Mouse (Mus musculus): ENCODE results near the gene Adamts12. TPM values are rescaled to one million over a fixed set of nuclear protein-coding genes. Genes with fewer than 3 reads are reported as not detected.

Gene Adamts12
- total RNA-seq, 2 experiments from 2014 or later, result 3.5 to 3.6 TPM

DNA sequence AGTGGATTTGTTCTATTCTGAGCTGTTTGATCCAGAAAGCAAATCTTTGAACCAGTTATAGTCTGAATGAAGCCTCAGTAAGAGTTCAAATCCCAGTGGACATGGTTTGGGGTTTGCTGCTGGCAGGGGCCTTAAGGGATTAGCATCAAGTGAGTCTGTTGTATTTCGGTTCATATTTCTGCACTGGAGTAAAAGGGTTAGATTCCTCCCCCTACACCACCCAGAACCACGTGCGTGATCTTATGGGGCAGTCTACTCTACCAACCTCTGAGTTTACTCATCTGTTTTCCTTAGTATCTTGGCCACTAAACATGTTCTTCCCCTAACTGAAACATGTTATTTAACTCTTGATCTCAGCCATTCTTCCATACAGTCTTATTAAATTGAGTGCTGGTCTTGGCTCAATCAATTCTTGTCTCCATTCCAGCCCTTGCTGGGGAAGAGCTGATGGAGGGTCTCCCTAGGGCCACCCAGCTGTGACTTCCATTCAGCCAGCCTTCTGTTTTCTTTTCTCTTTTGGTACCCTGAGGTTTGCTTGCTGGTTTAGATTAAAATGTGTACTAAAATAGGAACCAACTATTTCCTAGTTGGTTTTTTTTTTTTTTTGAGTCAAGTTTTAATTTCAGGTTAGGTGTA lies 11.3 kb downstream of the Adamts12 start:
- DNase-seq (ENCODE audit: low spot score in 2 of 2), result no peak

DNA sequence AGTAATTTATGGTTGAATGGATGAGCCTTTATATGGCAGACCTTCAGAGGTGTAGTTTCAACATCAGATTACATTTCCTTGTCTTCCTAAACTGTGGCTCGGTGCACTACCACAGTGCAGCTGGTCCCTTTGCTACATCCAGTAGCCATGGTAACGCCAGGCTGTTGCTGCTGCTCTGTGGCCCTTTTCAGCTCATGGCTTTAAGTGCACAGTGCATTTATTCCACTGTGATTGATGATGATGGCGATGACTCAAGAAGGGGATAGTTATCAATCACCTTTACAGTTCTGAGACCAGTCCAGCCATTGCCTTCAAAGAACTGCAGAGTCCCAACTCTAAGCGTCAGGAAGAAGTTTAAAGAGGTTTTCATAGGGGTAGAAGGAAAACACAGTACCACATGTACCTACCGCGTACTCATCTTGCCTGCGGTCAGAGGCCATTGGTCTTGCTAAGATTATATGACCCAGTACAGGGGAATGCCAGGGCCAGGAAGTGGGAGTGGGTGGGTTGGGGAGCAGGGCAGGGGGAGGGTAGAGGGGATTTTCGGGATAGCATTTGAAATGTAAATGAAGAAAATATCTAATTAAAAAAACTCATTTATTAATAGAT lies 18.5 kb downstream of the Adamts12 start:
- no peak for DNase-seq (ENCODE audit: low spot score in 2 of 2)

DNA sequence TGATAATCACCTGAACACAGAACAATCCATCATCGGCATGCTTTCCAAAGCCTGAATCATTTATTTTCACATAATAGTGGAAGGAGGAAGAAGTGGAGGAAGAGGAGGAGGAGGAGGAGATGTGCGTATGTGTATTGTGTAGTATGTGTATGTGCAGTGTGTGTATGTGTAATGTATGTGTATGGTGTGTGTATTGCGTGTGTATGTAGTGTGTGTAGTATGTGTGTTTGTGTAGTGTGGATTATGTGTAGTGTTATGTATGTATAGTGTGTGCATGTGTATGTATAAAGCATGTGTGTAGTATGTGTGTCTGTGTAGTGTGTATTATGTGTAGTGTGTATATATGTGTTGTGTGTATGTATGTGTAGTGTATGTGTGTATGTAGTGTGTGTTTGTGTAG lies 19.1 kb downstream of the Adamts12 start:
- DNase-seq (ENCODE audit: low spot score in 2 of 2), result no peak

DNA sequence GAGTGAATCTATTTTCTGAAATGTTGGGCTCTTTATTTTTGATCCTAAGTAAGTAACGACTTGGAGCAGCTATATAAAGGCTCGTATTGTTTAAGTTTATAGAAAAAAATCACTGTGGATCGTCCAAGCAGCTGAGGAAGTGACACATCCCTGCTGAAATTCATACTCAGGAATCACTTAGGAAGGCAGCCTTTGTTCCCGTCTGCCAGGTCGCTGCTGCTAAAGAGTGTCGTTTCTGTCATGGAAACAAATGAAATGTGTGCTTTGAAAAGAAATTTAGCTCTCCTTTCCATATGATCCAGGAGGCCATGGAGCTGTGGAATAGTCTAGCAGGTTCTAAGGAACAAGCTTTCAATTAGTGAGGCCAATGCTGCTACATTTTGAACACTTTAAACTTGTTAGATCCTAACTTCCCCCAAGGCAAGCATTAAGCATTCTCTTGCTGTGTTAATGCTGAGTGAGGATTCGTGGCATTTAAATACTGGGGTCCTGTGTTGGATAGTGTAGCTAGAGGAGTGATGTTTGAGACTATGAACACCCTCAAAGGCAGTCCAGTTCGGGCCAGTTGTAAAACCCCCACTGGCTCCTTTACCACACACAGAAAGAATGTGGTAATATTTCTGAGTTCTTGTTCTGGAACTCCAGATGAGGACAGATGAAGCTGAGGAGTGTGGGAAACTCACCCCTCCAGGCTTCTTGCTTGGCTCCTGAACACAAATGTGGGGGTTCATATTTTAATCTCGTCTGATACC lies 19.8 kb downstream of the Adamts12 start:
- DNase-seq (ENCODE audit: low spot score in 2 of 2), result no peak

DNA sequence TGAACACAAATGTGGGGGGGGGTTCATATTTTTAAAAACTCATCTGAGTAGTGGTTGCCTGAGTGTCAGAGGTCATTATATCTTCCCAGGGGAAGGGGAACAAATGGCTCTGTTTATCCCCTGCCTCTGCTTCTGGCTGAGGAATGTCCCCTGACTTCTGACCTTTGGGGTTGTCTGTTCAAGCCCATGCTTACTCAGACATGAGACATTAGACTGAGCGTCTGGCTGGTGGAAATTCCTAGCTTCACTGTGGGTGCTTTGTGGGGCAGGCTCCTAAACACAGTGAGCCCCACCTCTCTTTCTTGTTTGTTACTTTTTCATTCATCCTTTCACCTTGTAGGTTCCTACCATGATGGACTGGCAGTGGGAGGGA lies 20.4 kb downstream of the Adamts12 start:
- DNase-seq (ENCODE audit: low spot score in 2 of 2), result no peak

DNA sequence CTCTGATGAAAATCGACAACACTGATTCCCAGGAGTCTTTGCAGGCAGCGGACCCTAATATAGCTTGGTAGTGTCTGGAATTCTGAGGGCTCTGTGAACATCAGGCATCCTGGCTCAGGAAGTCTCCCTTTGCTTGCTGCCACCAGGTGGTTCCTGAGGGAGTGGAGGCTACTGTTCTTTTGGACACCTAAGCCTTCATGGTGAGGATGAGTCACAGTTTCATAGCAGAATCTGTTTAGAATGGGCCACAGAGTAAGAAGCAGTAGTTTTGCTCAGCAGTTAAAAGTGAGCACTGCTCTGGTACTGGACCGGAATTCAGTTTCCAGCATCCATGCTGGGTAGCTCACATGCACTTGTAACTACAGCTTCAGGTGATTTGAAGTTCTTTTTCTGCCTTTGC lies 24.9 kb downstream of the Adamts12 start:
- DNase-seq (ENCODE audit: low spot score in 2 of 2), result no peak

DNA sequence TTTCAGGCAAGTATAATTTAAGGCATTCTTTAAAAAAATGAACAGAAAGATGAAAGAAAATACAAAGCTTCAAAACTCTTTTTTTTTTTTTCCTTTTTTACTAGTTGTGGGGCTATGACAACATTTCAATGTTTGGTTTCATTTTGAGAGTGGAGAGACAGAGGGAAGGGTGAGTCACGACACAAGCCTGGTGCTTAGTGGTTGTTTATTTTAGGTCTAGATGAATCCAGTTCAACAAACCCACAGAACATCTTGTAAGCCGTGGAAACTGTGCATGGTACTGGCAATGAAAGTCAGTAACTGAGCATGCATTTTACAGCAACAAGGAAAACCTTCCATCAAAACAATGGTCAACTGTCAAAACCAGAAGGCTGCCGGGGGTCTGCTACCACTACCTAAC lies 31.0 kb downstream of the Adamts12 start:
- no peak for DNase-seq (ENCODE audit: low spot score in 2 of 2)

DNA sequence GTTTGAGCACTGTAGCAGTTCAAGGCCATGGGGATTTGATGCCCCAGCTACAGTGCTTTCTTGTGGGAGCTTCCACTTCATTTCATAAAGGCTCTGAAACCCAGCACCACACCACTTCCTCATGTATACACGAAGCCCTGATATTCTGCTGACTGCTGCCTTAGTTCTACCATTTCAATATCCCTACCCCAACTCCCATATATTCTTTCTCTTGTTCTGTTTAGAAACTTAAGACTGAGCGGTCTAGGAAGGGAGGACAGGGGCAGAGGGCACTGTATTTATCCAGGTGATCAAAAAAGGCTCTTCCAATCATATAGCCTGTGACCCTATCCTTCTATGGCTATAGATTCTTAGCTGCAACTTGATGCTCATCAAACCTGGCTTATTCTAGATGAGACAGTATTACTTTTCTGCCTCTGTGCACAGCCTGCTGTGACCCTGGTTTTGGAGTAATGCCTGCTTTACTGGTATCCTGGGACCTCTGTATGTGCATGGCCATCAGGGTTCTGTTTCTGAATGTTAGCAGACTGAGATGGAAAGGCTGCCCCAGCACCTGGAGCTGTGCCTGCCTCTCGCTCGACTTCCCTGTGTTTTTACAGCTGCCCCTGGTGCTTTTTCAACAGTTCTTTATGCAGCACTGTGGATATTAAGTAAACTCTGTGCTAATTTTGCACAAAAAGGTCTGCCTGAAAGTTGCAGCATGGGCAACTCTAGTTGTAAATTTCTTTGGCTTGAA lies 33.5 kb downstream of the Adamts12 start:
- no peak for DNase-seq (ENCODE audit: low spot score in 2 of 2)

DNA sequence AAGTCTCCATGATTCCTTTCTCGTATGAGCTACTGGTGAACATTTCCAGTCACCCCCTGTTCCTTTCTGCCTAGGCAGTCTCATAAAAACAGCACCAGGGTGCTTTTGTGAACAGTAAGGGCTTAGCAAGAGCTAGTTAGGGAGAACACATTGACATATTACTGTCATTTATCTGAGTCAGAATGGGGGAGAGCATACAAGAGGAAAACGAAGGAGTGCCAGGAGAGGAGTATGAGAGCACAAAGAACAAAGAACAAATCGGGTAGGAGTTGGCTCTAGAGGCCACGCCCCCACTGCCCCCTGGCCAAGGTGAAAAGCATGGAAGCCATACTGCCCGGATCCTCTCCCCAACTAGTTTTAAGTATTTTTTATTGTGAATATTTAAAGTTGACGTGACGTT lies 34.4 kb downstream of the Adamts12 start:
- no peak for DNase-seq (ENCODE audit: low spot score in 2 of 2)

DNA sequence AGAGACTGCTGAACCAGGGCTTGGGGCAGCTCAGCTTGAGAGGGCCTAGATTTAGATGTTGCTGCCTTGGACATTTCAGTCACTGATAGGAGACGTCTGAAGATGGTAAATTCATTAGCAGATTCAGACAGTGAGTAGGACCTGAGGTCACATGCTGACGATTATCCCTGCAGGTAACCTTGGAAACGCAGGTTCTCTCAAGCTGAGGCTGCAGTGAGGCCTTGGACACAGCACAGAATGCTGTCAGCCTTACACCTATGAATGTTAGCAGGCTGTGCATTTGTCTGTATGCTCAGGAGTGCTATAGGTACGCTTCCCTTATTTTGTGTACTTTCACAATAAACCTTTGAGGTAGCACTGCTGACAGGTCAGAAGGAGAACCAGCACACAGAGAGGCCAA lies 36.3 kb downstream of the Adamts12 start:
- DNase-seq (ENCODE audit: low spot score in 2 of 2), result no peak

DNA sequence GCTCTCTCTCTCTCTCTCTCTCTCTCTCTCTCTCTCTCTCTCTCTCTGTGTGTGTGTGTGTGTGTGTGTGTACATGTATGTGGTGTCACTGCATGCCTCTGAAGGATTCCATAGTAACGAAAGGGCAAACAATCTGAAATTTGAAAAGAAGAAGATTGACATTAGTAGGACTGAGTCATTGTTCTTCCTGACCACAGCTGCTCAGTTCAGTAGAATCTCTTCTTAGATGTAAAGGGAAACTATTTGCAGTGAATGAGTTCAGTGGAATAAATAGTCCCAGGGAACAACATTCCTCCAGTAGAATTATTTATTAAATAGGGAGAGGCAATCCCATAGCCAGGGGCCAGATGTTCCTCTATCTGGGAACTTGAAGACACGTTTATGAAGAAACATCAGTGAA lies 40.5 kb downstream of the Adamts12 start:
- DNase-seq (ENCODE audit: low spot score in 2 of 2), result no peak

DNA sequence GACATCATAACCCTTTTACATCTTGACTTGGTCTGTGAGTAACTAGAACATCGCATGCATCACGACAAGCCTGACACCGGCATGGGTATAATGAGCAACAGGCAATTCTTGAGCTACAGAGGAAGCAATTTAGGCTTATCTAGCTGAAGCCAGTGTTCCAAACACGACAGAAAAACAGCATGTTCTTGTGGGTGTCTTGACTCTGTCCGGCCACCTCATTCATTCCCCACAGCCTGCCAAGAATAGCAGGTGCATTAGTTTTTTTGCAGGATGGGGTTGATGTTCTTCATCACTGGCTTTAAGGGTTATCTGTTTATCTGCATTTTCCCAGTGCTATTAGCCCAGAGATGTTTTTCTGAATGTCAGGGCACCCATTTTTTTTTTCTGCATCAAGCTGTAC lies 42.8 kb downstream of the Adamts12 start:
- no peak for DNase-seq (ENCODE audit: low spot score in 2 of 2)

DNA sequence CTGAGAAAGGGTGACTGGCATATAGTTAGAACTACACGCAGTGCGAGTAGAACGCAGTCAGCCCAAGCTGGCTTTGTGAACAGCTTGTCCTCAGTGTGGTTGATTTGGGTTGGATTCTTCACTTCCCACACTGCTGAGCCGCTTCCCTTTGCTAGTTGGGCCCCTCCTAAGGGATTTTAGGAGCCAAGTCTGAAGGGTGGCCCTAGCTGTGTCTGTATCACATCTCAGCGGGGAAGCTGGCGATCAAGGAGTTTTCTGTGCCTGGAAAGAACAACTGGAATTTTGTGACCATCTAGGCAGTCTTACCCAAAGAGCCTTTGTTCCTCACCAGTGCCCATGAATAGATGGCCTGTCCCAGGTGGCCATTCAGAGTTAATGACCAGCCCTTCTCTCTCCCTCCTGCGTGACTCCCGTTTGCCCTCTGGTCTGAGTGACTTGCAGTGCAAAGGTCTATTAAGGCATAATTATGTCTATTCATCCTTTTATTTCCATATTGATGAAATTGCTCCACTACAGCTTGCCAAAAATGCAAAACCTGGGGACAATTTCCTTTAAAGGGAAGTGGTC lies 50.1 kb downstream of the Adamts12 start:
- DNase-seq (ENCODE audit: low spot score in 2 of 2), result no peak

DNA sequence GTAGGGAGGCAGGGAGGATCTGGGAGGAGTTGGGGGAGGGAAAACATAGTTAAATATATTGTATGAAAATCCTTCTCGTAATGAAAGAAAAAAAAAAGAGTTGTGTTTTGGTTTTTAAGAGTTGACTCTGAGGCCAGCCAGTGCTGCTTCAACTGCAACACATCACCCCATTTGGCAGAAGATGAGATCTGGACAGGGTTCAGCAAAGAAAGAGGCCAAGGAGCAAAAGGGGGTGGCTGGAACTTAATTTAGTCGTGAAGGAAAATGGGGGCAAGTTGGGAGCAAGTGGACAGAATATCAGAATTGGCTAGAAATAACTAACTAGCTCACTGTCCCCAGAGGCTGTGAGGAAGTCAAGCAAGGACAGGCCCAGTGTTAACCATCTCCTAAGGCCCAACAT lies 51.7 kb downstream of the Adamts12 start:
- DNase-seq (ENCODE audit: low spot score in 2 of 2), result no peak

DNA sequence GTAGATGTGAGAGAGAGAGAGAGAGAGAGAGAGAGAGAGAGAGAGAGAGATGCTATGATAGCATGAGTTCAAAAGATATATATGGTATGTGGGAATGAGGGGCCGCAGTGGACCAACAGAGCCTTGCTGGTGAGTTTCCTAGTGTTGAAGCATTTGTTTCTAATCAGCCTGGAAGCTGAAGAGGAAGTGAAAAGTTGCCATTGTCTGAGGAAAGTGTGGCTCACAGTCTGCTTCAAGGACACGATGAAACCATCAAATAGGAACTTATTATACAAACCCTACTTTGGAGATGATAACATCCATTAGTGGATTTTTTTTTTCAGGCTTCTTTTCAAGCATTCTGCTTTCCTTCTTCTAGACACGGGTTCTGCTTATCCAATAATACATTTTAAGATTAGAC lies 52.3 kb downstream of the Adamts12 start:
- DNase-seq (ENCODE audit: low spot score in 2 of 2), result no peak

DNA sequence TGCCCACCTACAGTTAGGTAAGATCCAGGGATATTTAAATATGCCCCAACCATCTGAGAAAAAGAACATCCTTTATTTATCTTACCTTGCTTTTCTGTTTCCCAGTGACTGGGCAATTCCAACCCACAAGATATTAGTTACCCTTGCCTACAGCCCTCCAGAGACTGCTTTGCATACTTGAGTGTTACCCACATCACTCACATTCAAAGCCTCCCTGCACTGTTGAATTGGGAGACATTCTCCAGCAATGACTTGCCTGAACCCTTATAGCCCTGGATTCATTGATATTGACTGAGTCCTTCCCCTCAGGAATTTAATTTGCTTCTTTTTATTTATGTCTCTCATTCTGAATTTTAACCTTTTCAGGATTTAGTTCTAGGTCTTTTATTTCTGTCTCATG lies 53.8 kb downstream of the Adamts12 start:
- DNase-seq (ENCODE audit: low spot score in 2 of 2), result no peak

DNA sequence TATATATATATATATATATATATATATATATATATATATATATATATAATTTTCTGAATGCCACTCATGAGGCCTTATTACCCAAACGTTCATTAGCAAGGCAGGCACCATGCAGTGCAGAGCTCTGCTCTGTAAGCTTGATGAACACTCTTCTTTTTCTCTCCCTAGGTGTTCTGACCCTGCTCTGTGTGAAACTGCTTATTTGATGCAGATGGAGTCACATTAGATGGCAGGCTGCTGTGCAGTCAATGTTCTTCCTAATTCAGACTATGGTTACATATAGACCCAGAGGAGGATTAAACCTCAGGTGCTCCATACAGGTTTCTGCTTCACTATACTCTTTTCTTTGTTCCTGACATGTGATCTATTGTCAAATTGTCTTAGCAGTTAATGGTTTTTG lies 57.1 kb downstream of the Adamts12 start:
- no peak for DNase-seq (ENCODE audit: low spot score in 2 of 2)

DNA sequence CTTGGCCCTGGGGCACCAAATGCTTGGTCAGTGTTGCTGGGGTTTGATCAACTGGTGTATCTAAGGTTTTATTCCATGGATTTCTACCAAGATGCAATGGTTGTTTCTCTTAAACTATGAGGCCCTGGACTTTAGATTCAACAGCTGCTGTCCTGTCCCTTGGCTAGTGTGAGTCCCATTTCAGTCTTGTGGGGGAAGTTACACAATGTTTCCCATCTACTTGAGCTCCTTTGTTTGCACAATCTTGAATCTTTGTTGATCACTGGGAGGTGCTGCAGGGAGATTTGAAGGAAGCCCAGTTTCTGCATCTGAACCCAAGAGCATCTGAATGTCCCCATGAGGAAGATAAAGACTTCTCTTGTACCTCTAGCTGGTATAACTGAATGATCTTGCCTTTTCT lies 60.8 kb downstream of the Adamts12 start:
- no peak for DNase-seq (ENCODE audit: low spot score in 2 of 2)

DNA sequence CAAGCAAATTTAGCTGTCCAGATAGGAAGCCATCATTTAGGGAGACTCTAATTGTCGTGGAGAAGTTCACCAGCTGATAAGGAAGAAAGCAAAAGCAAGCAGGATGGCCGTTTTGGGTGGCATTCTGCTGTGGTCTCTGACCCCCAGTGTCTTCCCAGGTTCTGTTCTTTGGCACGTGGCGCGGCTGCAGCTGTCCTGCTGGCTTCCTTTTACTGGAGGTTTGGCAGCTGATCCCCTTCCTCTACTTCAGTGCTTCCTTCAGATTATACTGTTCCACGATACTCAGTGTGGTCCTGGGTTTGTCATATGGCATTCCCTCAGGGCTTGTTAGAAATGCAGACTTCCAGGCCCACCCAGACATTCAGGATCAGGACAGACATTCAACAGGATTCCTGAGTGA lies 63.9 kb downstream of the Adamts12 start:
- DNase-seq (ENCODE audit: low spot score in 2 of 2), result no peak

DNA sequence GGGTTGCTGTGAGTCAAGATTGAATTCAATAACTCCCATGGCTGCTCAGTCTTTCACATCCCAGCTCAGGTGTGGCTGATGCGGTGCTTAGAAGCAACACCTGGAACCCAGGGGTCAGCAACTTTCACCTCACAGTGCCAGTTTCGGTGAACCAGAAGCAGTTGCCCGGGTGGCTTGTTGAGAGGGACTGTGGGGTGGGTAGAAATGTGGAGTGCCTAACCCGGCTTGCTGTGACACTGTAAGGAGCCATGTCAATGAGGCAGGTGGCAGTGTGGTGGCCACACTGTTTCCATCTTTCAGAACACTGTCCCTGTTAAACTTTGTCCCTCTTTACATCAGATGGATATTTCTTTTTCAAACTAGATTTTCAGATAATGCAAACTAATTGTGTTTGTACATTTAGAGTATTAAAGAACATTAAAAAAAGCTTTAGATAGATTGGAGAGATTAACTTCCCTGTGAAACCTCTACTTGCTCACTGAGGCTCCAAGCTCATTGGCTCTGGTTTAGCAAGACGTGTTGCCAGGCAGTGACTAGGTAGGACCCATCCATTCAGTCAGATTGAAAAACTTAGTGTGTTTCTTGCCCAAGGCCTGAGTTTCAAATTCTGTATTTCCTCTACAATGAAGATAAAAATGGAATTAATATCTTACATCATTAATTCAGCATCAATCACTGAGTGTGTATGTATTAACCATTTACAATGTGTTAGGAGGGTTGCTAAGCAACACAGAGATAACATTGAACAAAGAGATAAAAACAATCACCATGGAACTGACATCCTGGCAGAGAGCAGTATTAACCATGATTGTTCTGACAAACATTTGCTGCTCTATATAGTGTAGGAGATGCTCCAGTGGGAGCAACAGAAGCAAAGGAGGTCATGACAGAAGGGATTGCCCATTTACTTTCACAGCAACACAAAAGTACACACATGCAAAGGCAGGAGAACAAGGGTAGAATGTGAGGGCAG lies 68.3 kb downstream of the Adamts12 start:
- no peak for DNase-seq (ENCODE audit: low spot score in 2 of 2)

DNA sequence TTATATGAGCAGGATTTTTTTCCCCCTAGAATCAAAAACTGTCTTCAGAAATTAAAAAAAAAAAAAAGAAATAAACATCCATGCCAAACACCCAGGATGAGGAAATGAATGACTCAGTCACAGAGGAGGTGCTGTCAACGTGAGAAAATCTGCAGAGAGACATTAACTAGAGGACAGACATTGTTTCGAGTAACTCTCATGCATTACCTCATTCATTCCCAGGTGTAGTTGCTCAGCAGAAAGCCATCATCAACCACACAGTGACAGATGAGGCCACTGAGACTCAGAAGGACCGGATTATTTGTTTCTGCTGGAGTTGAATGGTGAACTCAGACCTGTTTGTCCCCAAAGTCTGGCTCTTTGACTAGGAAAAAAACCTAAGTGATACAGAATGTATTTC lies 81.0 kb downstream of the Adamts12 start:
- no peak for DNase-seq (ENCODE audit: low spot score in 2 of 2)

Data from layer of hippocampus, postnatal 10 days (tissue).